Mouse (Mus musculus): ENCODE data around the gene Spink4. TPM values are rescaled to one million over a fixed set of nuclear protein-coding genes. Genes with fewer than 3 reads are reported as not detected.

The Spink4 gene
- polyA plus RNA-seq, 1 experiment, result not detected

GRCm38 (mm10) chr4:40969781-40970591, 50.1 kb downstream of the Spink4 start:
- H3ac ChIP-seq (ENCODE audit: control insufficient read depth, insufficient read length, low read depth), result peak overlapping the region; percentile 99
- peaks cover 33% of the 10 kb centered on the region for H3K79me3 ChIP-seq (ENCODE audit: low read depth)
- no peak for TF ChIP-seq FOSL1 (IDR thresholded peaks at IDR 0.05; ENCODE audit: insufficient read depth, low read length, poor library complexity, severe bottlenecking)
- no peak for TF ChIP-seq MYOG (IDR thresholded peaks at IDR 0.05; ENCODE audit: control insufficient read depth, extremely low read depth, insufficient read length)
- TF ChIP-seq MAX (IDR thresholded peaks at IDR 0.05), result no peak
- TF ChIP-seq MYOD1 (IDR thresholded peaks at IDR 0.05; ENCODE audit: control insufficient read depth, insufficient read length, low read depth), result no peak
- no peak for TF ChIP-seq CTCF (IDR thresholded peaks at IDR 0.05; ENCODE audit: control insufficient read depth, insufficient read depth, insufficient read length)
- no peaks in the 10 kb centered on the region for H3K27me3 ChIP-seq (ENCODE audit: control insufficient read depth, insufficient read depth, insufficient read length)
- H3K4me3 ChIP-seq (ENCODE audit: insufficient read depth, poor library complexity, severe bottlenecking), result peak overlapping the region; percentile 82
- H3K79me2 ChIP-seq (ENCODE audit: control insufficient read depth, insufficient read depth), result peaks cover 50% of the 10 kb centered on the region
- H3K36me3 ChIP-seq (ENCODE audit: control insufficient read depth, insufficient read depth), result peaks cover 30% of the 10 kb centered on the region

GRCm38 (mm10) chr4:40970592-40970841, 50.7 kb downstream of the Spink4 start:
- Histone ChIP-seq H3K4me3 (ENCODE audit: insufficient read depth, poor library complexity, severe bottlenecking) (peak overlapping the region; percentile 82), H3K36me3 (ENCODE audit: control insufficient read depth, insufficient read depth) (peaks cover 29% of the 10 kb centered on the region), H3K27me3 (ENCODE audit: control insufficient read depth, insufficient read depth, insufficient read length) (no peaks in the 10 kb centered on the region), H3ac (ENCODE audit: control insufficient read depth, insufficient read length, low read depth) (peak overlapping the region; percentile 99), H3K79me2 (ENCODE audit: control insufficient read depth, insufficient read depth) (peaks cover 55% of the 10 kb centered on the region), H3K79me3 (ENCODE audit: low read depth) (peaks cover 38% of the 10 kb centered on the region)
- no peak for TF ChIP-seq MYOG (IDR thresholded peaks at IDR 0.05; ENCODE audit: control insufficient read depth, extremely low read depth, insufficient read length)
- no peak for TF ChIP-seq CTCF (IDR thresholded peaks at IDR 0.05; ENCODE audit: control insufficient read depth, insufficient read depth, insufficient read length)
- no peak for TF ChIP-seq MAX (IDR thresholded peaks at IDR 0.05)
- TF ChIP-seq USF1 (IDR thresholded peaks at IDR 0.05; ENCODE audit: low read depth), result no peak
- no peak for TF ChIP-seq CEBPB (IDR thresholded peaks at IDR 0.05; ENCODE audit: low read depth)
- TF ChIP-seq FOSL1 (IDR thresholded peaks at IDR 0.05; ENCODE audit: insufficient read depth, low read length, poor library complexity, severe bottlenecking), result no peak
- TF ChIP-seq MYOD1 (IDR thresholded peaks at IDR 0.05; ENCODE audit: control insufficient read depth, insufficient read length, low read depth), result no peak

- TF ChIP-seq CEBPB (IDR thresholded peaks at IDR 0.05; ENCODE audit: low read depth) (no peak), MAX (IDR thresholded peaks at IDR 0.05) (peak; percentile 66), USF1 (IDR thresholded peaks at IDR 0.05; ENCODE audit: low read depth) (peak; percentile 95), MYOG (IDR thresholded peaks at IDR 0.05; ENCODE audit: control insufficient read depth, extremely low read depth, insufficient read length) (no peak), FOSL1 (IDR thresholded peaks at IDR 0.05; ENCODE audit: insufficient read depth, low read length, poor library complexity, severe bottlenecking) (no peak), CTCF (IDR thresholded peaks at IDR 0.05; ENCODE audit: control insufficient read depth, insufficient read depth, insufficient read length) (no peak)
- H3K27me3 ChIP-seq (ENCODE audit: control insufficient read depth, insufficient read depth, insufficient read length), result no peaks in the 10 kb centered on the region
Measured at GRCm38 (mm10) chr4:40970842-40971701, 51.2 kb downstream of the Spink4 start, which contains the start of gene Nfx1. Gene Nfx1, plus strand, starts transcription at chr4:40970906.

GRCm38 (mm10) chr4:40971744-40972143, 51.9 kb downstream of the Spink4 start:
- H3K79me2 ChIP-seq (ENCODE audit: control insufficient read depth, insufficient read depth), result peaks cover 67% of the 10 kb centered on the region
- H3K36me3 ChIP-seq (ENCODE audit: control insufficient read depth, insufficient read depth), result peaks cover 30% of the 10 kb centered on the region
- H3K79me3 ChIP-seq (ENCODE audit: low read depth), result peaks cover 50% of the 10 kb centered on the region
- peak overlapping the region; percentile 82 for H3K4me3 ChIP-seq (ENCODE audit: insufficient read depth, poor library complexity, severe bottlenecking)
- H3ac ChIP-seq (ENCODE audit: control insufficient read depth, insufficient read length, low read depth), result peak overlapping the region; percentile 99
- H3K27me3 ChIP-seq (ENCODE audit: control insufficient read depth, insufficient read depth, insufficient read length), result no peaks in the 10 kb centered on the region
- TF ChIP-seq MYOG (IDR thresholded peaks at IDR 0.05; ENCODE audit: control insufficient read depth, extremely low read depth, insufficient read length) (no peak), MYOD1 (IDR thresholded peaks at IDR 0.05; ENCODE audit: control insufficient read depth, insufficient read length, low read depth) (no peak), MAX (IDR thresholded peaks at IDR 0.05) (peak; percentile 87), CTCF (IDR thresholded peaks at IDR 0.05; ENCODE audit: control insufficient read depth, insufficient read depth, insufficient read length) (peak; percentile 67), CEBPB (IDR thresholded peaks at IDR 0.05; ENCODE audit: low read depth) (peak; percentile 79), FOSL1 (IDR thresholded peaks at IDR 0.05; ENCODE audit: insufficient read depth, low read length, poor library complexity, severe bottlenecking) (no peak), USF1 (IDR thresholded peaks at IDR 0.05; ENCODE audit: low read depth) (peak; percentile 16)

More at GRCm38 (mm10) chr4:40970842-40971701, 51.2 kb downstream of the Spink4 start, which contains the start of gene Nfx1:
- Histone ChIP-seq H3ac (ENCODE audit: control insufficient read depth, insufficient read length, low read depth) (peak within 1 kb of the TSS; percentile 99), H3K79me3 (ENCODE audit: low read depth) (peaks cover 43% of the 10 kb centered on the region), H3K79me2 (ENCODE audit: control insufficient read depth, insufficient read depth) (peaks cover 61% of the 10 kb centered on the region), H3K4me3 (ENCODE audit: insufficient read depth, poor library complexity, severe bottlenecking) (peak within 1 kb of the TSS; percentile 82), H3K36me3 (ENCODE audit: control insufficient read depth, insufficient read depth) (peaks cover 30% of the 10 kb centered on the region)

GRCm38 (mm10) chr4:40974011-40974410, 54.2 kb downstream of the Spink4 start:
- H3K79me2 ChIP-seq (ENCODE audit: control insufficient read depth, insufficient read depth), result peaks cover 90% of the 10 kb centered on the region
- TF ChIP-seq MYOD1 (IDR thresholded peaks at IDR 0.05; ENCODE audit: control insufficient read depth, insufficient read length, low read depth) (no peak), MAX (IDR thresholded peaks at IDR 0.05) (no peak), CTCF (IDR thresholded peaks at IDR 0.05; ENCODE audit: control insufficient read depth, insufficient read depth, insufficient read length) (no peak), USF1 (IDR thresholded peaks at IDR 0.05; ENCODE audit: low read depth) (no peak), FOSL1 (IDR thresholded peaks at IDR 0.05; ENCODE audit: insufficient read depth, low read length, poor library complexity, severe bottlenecking) (no peak), CEBPB (IDR thresholded peaks at IDR 0.05; ENCODE audit: low read depth) (no peak)
- no peak overlapping the region for H3K4me3 ChIP-seq (ENCODE audit: insufficient read depth, poor library complexity, severe bottlenecking)
- peaks cover 62% of the 10 kb centered on the region for H3K79me3 ChIP-seq (ENCODE audit: low read depth)
- H3K27me3 ChIP-seq (ENCODE audit: control insufficient read depth, insufficient read depth, insufficient read length), result no peaks in the 10 kb centered on the region
- H3K36me3 ChIP-seq (ENCODE audit: control insufficient read depth, insufficient read depth), result peaks cover 42% of the 10 kb centered on the region
- H3ac ChIP-seq (ENCODE audit: control insufficient read depth, insufficient read length, low read depth), result peak overlapping the region; percentile 8

Data from C2C12 (cell line).